Mouse (Mus musculus) thymus, adult 2 months (tissue): ENCODE measurements around the gene Zbtb26. TPM values are rescaled to one million over a fixed set of nuclear protein-coding genes. Genes with fewer than 3 reads are reported as not detected.

Source experiments
- DNase-seq: peaks from one replicate; pipeline ENCODE4 v3.0.0; 2021
- H3K27ac ChIP-seq: fragments of 200-500 bp; 2 replicates; pipeline ENCODE4 v1.5.1; 2012; ENCODE audit warnings: low read length, control low read depth; ENCODE audit not compliant: control insufficient read depth, insufficient read depth
- H3K27me3 ChIP-seq: fragments of 200-500 bp; 2 replicates; pipeline ENCODE4 v1.6.1; 2012; ENCODE audit warnings: mild to moderate bottlenecking, low read length, moderate library complexity, mixed read lengths; ENCODE audit not compliant: control insufficient read depth, insufficient read depth
- H3K36me3 ChIP-seq: fragments of 200-500 bp; 2 replicates; pipeline ENCODE4 v1.6.1; 2012; ENCODE audit warnings: mild to moderate bottlenecking, low read length, moderate library complexity; ENCODE audit not compliant: control insufficient read depth, insufficient read depth
- H3K4me1 ChIP-seq: fragments of 200-500 bp; replicated peaks from 2 replicates; pipeline ENCODE4 v1.6.1; 2012; ENCODE audit warnings: low read length; ENCODE audit not compliant: control insufficient read depth, insufficient read depth
- H3K4me3 ChIP-seq: fragments of 200-500 bp; 2 replicates; pipeline ENCODE4 v1.5.1; 2012; ENCODE audit warnings: mild to moderate bottlenecking, low read length, control low read depth, moderate library complexity; ENCODE audit not compliant: control insufficient read depth, insufficient read depth
- CTCF ChIP-seq: fragments of 200-500 bp; IDR thresholded peaks from 2 replicates; pipeline ENCODE4 v1.5.1; 2012; ENCODE audit warnings: mild to moderate bottlenecking, control low read depth, low read length, moderate library complexity, borderline replicate concordance; ENCODE audit not compliant: control insufficient read depth, poor library complexity, insufficient read depth; ENCODE audit errors: extremely low read depth
- POLR2A ChIP-seq: fragments of 200-500 bp; IDR thresholded peaks from 2 replicates; pipeline ENCODE4 v1.6.1; 2012; ENCODE audit warnings: mild to moderate bottlenecking, low read length, control low read depth, moderate library complexity; ENCODE audit not compliant: control insufficient read depth, poor library complexity, insufficient read depth; ENCODE audit errors: extremely low read depth
- WGBS: fragments of 180-500 bp; shearing (Covaris S2); methylation state at CpG from one replicate; pipeline ENCODE4 v1.1.7; 2018; 5-methylcytosine and 5-hydroxymethylcytosine counted together
- polyA plus RNA-seq: library from polyadenylated mRNA; depleted of rRNA; stranded (reverse); fragments of >200 nt; gene quantifications from 2 replicates; pipeline ENCODE4 v1.2.3, GENCODE M21; 2012; rRNA removed

Zbtb26 gene
- polyA plus RNA-seq, result 4.6 and 5.0 TPM in 2 replicates

DNA sequence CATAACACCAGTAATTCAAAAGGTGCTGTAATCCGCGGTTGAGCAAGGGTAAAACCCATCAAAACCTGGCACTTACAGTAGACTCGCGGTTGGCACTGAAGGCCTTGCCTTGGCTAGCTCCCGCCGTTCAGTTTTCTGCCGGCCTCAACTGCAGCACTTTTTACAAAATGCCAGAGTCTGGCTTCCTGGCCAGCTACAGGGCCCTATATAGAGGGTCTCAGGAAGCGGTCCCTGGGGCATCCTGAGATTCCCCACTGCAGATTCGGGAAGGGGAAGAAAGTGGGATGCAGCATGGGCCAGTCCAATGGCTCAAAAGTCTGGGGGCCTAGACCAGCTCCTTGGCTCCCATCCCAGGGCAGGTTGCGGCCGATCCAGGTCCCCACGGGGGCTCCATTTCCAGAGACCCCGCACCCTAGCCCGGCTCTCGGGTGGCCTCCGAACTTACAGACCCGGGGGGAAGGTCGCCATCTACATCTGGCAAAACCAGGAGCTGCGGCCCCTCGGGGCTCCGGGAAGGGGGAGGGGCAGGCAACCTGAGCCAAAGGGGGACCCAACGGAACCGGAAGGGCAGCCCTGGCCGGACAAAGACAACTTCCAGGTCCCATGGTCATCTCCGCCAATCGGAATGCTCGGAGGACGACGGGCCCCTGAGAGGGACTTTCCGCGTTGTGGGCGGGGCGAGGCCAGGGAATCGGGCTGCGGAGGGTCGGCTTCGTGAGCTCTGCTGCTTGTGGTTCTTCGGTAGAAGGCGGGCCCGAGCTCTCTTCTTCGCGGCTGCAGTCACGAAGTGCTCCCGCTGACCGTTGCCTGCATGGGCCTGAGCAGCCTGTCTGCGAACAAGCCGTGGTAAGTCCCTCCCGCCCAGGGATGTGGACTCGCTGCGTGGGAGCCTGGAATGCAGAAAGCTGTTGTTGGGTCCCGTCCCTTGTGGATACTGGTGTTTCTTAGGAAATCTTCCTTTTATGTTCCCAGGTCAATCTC is at the start of gene Zbtb26, which contains the start of the genes Zbtb6 and Rabgap1:
Gene Zbtb26 (minus strand): TSS at position 525 of the 981 bp plus-strand sequence.
Gene Zbtb6 (minus strand): TSS at position 561 of the 981 bp plus-strand sequence.
Gene Rabgap1 (plus strand): TSS at position 669 of the 981 bp plus-strand sequence.
- Histone ChIP-seq H3K4me1 (0 out of 2 replicates have a peak, but pooled peaks cover 3% of the 10 kb centered on the region), H3K4me3 (peak within 1 kb of the TSS; percentile 80), H3K27me3 (no peaks in the 10 kb centered on the region), H3K27ac (no peak within 1 kb of the TSS; the same call in 1 of the 2 replicates), H3K36me3 (no peaks in the 10 kb centered on the region)
- DNase-seq, result peak; percentile 93
- under 1% methylated on average over 51 of the region's 51 CpGs for WGBS
- TF ChIP-seq CTCF, result no peak
- TF ChIP-seq POLR2A, result peak; percentile 35; the same call in 1 of the 2 replicates

DNA sequence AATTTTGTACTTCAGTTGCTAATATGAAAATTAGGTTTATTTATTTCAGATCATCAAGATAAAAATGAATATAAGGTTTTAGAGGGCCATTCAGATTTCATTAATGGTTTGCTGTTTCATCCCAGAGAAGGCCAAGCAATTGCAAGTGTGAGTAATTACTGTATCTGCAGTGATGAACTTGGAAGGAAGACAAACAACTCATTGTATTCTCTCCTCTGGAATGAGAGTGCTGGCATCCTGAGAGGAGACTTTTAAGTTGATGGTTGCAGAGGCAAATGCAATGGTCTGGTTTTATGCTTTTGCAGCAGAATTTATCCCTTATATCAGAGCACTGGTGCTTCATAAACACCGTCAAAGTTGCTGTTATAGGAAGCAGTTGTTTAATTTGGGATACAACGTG is 46.0 kb upstream of the Zbtb26 start:
- peaks cover 37% of the 10 kb centered on the region for H3K36me3 ChIP-seq
- TF ChIP-seq CTCF (no peak), POLR2A (no peak)
- 98% methylated on average over 2 of the region's 2 CpGs for WGBS

DNA sequence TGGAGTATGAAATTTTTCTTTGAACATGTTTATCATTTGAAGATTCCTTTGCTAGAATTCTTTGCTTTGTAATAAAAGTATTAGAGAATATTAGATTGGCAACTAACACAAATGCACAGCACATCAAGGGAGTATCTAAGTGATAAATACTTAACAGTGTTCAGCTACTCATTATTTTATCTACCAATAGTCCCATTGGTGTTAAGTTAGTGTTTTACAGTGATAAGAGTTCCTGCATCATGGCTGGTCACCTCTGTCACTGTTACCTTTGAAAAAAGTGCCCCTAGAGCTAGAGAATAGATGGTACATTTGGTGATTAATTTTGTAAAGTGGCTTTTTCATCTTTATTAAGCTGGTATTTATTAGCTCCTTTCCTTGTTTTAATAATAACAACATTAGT is 43.5 kb upstream of the Zbtb26 start:
- no peak for DNase-seq
- H3K27me3 ChIP-seq, result no peaks in the 10 kb centered on the region
- TF ChIP-seq POLR2A (no peak), CTCF (no peak)
- no peak overlapping the region for H3K4me3 ChIP-seq
- H3K27ac ChIP-seq, result no peak overlapping the region
- H3K36me3 ChIP-seq, result peaks cover 27% of the 10 kb centered on the region
- no peaks in the 10 kb centered on the region for H3K4me1 ChIP-seq

More for the DNA sequence above, 46.0 kb upstream of the Zbtb26 start:
- Histone ChIP-seq H3K27me3 (no peaks in the 10 kb centered on the region), H3K27ac (no peak overlapping the region), H3K4me1 (no peaks in the 10 kb centered on the region), H3K4me3 (no peak overlapping the region)
- no peak for DNase-seq

- no peaks in the 10 kb centered on the region for H3K27me3 ChIP-seq
- DNase-seq, result peak; percentile 43
- H3K4me1 ChIP-seq, result no peaks in the 10 kb centered on the region
- H3K4me3 ChIP-seq, result no peak overlapping the region
- no peak for TF ChIP-seq POLR2A
- no peak for TF ChIP-seq CTCF
- peaks cover 27% of the 10 kb centered on the region for H3K36me3 ChIP-seq
- 89% methylated on average over 1 of the region's 1 CpGs for WGBS
- no peak overlapping the region for H3K27ac ChIP-seq
These were observed 42.4 kb upstream of the Zbtb26 start for GRCm38 (mm10) chr2:37485370-37485769.

GRCm38 (mm10) chr2:37484165-37484564 is 41.2 kb upstream of the Zbtb26 start:
- Histone ChIP-seq H3K27ac (no peak overlapping the region), H3K4me1 (no peaks in the 10 kb centered on the region), H3K36me3 (peaks cover 23% of the 10 kb centered on the region), H3K27me3 (no peaks in the 10 kb centered on the region), H3K4me3 (no peak overlapping the region)
- 92% methylated on average over 2 of the region's 2 CpGs for WGBS
- no peak for DNase-seq
- TF ChIP-seq CTCF (no peak), POLR2A (no peak)

DNA sequence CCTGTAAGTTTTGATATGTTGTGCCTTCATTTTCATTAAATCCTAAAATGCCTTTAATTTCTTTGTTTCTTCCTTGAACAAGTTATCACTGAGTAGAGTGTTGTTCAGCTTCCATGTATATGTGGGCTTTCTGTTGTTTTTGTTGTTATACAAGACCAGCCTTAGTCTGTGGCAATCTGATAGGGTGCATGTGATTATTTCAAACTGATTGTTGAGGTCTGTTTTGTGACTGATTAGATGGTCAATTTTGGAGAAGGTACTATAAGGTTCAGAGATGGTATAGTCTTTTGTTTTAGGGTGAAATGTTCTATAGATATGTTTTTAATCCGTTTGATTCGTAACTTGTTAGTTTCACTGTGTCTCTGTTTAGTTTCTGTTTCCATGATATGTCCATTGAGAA is 37.1 kb upstream of the Zbtb26 start:
- no peak overlapping the region for H3K4me3 ChIP-seq
- no peak for DNase-seq
- H3K27ac ChIP-seq, result no peak overlapping the region
- WGBS, result 91% methylated on average over 2 of the region's 2 CpGs
- peaks cover 32% of the 10 kb centered on the region for H3K36me3 ChIP-seq
- H3K4me1 ChIP-seq, result no peaks in the 10 kb centered on the region
- TF ChIP-seq CTCF (no peak), POLR2A (no peak)
- H3K27me3 ChIP-seq, result no peaks in the 10 kb centered on the region

DNA sequence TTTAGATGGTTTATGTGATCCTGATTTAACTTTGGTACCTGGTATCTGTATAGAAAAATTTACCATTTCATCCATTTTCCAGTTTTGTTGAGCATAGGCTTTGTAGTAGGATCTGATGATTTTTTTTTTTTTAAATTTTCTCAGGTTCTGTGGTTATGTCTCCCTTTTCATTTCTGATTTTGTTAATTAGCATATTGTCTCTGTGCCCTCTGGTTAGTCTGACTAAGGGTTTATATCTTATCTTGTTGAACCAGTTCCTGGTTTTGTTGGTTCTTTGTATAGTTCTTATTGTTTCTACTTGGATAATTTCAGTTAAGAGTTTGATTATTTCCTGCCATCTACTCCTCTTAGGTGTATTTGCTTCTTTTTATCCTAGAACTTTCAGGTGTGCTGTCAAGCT is 36.6 kb upstream of the Zbtb26 start:
- Histone ChIP-seq H3K27ac (no peak overlapping the region), H3K27me3 (no peaks in the 10 kb centered on the region), H3K4me1 (no peaks in the 10 kb centered on the region), H3K36me3 (peaks cover 27% of the 10 kb centered on the region), H3K4me3 (no peak overlapping the region)
- DNase-seq, result no peak
- TF ChIP-seq CTCF, result no peak
- no peak for TF ChIP-seq POLR2A
